Mouse (Mus musculus) thymus, postnatal 14 days (tissue): ENCODE results near the gene Hist2h4.
A peak's percentile ranks its signal among the peaks of the same experiment; 100 is the strongest.

Experiments
- DNase-seq: peaks from one replicate; pipeline ENCODE4 v3.0.0; 2021

Hist2h4 gene

GRCm38 (mm10) chr3:96245003-96245886, 17.9 kb downstream of the Hist2h4 start, which contains the start of gene Hist2h2aa1:
Hist2h2aa1 (plus strand) TSS chr3:96245497.
- DNase-seq: peak; percentile 86

DNA sequence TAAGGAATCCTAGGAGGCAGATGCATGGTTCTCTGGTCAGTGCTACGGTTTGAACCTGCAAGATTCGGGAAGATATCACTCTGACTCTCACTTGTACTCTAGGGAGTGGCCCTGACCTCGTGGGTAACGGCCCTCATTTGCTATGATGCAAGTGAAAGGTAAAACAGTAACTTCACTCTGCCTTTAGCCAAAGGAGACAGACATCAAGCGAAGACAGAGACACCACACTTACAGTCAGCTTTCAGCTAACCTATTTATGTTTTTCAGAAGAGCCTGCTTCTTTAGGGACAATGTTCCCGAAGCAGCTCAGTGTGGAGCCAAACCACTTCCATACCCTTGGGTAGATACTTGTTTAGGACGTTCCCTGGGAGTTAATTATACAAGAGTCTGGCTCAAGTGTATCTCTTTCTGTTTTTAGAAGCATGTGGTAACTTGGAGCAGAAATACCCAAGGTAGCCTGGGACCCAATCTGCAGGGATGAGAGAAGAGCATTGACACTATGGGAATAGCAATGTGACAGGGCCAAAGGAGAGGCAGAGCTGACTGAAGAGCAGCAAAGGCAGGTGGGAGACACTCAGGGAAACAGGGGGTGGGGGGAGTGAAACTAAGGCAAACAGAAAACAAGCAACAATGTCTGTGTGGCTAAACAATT, 19.1 kb downstream of the Hist2h4 start:
- DNase-seq: peak; percentile 47

DNA sequence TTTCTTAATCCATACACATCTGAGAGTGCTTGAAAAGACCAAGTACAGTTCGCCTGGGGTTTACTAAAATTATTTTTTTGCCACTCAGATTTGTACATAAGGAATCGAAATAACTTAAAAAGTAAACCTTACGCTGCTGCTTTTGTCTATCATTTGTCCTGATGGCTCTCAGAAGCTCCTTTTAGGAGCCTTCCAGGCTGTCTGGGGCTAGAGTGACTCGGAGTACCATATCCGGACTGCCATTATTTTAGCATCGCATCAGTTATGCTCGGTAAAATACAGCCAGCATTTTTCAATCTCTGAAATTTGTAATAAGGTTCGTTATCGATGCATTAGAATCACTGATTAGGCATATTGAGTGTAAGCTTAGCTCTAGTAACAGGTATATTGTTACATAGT, 22.3 kb downstream of the Hist2h4 start:
- DNase-seq: no peak

DNA sequence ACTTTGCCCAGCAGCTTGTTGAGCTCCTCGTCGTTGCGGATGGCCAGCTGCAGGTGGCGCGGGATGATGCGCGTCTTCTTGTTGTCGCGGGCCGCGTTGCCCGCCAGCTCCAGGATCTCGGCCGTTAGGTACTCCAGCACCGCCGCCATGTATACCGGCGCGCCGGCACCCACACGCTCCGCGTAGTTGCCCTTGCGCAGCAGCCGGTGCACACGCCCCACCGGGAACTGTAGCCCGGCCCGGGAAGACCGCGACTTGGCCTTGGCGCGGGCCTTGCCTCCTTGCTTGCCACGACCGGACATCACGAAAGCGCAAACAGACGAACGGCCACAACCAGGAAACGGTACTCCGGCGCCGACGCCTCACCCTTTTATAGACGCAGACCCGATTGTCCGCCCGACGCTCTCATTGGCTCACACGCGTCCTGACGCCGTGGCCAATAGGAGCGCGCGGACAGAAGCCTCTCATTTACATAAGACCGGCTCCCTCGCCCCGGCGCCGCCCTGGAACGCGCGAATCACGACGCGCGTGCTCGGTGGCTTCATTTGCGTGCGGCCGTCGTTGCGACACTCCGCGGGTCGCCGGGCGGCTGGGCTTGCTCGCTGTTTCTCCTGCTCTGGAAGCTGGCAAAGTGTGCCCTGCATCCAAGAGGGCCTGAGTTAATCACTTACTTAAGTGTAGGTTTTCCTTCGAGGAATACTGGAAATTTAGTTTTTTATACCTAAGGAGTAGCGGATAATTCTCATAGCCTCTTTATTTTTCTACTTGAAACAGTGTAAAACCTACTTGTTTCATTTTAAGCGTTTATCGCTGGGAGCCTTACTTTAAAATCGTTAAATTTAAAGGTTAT, 22.9 kb downstream of the Hist2h4 start, which contains the start of gene Hist2h2aa2:
Gene Hist2h2aa2, minus strand, starts transcription at position 328 of the 850 bp plus-strand sequence.
- peak; percentile 95 for DNase-seq

DNA sequence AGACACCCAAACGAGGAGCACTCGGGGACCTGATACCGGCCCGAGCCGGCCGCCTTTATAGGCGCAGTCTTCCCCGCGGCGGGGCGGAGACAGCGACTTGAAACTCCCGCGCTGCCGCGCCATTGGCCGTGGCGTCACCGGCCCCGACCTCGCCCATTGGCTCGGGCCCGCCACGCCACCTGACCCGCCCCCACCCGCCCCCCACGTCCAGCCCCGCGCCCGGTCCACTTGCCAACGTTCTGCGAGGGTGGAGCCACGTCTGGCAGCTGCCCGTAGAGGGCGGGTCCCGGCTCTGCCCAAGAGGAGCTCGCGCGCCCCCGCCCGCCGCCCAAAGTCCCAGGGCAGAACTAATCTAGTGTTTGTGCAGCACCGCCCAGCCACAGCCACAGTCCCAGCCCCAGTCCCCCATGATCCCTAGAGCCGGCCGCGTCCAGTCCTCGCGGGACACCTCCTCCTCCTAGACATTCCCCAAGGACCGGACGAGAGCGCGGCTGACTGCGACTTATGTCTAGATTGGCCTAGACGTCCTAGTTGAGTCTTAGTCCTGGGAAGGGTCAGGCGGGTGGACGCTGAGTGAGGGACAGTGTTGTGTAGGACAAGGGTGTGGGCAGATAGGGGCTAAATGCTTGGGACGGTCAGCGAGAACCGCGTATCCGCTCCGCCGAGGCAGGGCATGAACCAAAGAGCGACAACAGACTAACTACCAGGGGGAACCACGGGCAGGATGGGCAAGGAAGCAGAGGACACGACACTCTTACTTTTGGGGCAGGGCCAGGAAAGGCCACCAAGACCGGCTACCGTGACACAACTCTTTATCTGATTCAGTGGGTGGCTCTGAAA, 23.9 kb downstream of the Hist2h4 start, which contains the start of gene Hist2h3c2:
Gene Hist2h3c2, minus strand, starts transcription at position 174 of the 840 bp plus-strand sequence.
- peak; percentile 53 for DNase-seq

- DNase-seq: no peak
Measured at GRCm38 (mm10) chr3:96237904-96238511, 25.1 kb downstream of the Hist2h4 start.

DNA sequence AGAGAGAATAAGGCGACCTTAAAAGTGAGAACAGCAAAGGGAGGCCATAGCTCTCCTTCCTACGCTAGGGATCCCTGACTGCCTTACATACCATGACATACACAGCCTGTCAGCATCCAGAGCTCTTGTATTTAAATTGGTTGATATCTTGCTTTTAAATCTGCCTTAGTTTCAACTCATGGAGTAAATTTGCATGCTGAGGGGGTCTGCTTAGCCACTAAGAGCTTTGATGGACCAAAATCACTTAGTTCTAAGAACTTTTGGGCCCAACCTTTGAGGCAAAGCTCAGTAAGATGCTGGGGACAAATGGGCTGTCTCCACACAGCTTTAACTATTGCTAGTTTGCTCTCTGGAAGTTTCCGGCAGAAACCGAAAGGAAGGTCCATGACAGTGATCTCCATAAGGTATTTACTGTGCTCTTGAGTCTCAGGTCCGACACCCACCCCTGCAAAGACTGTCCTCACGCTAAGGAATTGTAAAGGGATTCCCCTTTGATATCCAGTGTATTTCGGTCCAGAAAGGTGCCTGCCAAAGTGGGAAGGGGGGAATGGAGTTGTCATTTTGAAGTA, 25.7 kb downstream of the Hist2h4 start:
- no peak for DNase-seq

GRCm38 (mm10) chr3:96236834-96237334, 26.2 kb downstream of the Hist2h4 start:
- no peak for DNase-seq

- no peak for DNase-seq
Measured at GRCm38 (mm10) chr3:96235836-96236235, 27.3 kb downstream of the Hist2h4 start.

GRCm38 (mm10) chr3:96234914-96235313, 28.2 kb downstream of the Hist2h4 start:
- peak; percentile 50 for DNase-seq

- no peak for DNase-seq
Measured at GRCm38 (mm10) chr3:96231758-96232120, 31.4 kb downstream of the Hist2h4 start.

DNA sequence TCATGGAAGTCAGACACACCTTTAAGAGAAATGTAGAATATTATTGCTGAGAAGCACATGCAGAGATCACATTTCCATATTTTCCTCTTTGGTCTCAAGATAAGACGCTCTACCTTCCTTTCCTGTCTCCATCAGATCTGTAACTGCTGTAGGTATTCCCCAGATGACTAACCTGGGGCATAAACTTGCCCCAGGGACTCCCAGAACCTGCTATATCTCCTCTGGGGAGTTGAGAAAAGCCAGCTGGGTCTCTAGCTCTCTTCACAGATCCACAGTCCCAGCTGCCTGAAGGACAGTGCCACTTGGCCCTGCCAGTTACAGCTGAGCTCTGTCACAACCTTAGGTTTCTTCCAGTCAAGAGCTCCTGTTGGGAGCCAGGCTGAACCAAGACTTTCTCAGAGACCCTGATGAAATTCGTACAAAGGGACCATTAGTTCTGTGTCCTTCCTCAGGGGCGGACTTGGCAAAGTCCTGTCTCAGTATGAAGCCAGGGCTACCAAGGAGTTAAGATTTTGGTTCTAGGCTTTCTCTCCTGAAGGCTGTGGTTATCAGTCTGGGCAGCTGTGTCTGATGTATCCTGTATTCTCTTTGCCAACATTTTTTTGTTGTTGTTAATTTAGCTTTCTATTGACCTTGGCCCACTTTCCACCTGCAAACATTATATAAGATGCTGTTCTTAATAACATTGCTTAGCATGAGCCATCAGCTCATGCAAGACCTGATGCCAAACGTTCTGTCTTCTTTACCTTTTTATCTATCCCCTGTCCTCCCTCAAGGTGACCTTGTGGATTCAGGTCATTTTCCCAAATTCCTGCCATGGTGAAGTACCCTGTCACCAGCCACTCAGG, 32.0 kb downstream of the Hist2h4 start:
- no peak for DNase-seq

- no peak for DNase-seq
Measured at GRCm38 (mm10) chr3:96230404-96230803, 32.7 kb downstream of the Hist2h4 start.

GRCm38 (mm10) chr3:96228828-96229227, 34.3 kb downstream of the Hist2h4 start:
- DNase-seq: no peak

DNA sequence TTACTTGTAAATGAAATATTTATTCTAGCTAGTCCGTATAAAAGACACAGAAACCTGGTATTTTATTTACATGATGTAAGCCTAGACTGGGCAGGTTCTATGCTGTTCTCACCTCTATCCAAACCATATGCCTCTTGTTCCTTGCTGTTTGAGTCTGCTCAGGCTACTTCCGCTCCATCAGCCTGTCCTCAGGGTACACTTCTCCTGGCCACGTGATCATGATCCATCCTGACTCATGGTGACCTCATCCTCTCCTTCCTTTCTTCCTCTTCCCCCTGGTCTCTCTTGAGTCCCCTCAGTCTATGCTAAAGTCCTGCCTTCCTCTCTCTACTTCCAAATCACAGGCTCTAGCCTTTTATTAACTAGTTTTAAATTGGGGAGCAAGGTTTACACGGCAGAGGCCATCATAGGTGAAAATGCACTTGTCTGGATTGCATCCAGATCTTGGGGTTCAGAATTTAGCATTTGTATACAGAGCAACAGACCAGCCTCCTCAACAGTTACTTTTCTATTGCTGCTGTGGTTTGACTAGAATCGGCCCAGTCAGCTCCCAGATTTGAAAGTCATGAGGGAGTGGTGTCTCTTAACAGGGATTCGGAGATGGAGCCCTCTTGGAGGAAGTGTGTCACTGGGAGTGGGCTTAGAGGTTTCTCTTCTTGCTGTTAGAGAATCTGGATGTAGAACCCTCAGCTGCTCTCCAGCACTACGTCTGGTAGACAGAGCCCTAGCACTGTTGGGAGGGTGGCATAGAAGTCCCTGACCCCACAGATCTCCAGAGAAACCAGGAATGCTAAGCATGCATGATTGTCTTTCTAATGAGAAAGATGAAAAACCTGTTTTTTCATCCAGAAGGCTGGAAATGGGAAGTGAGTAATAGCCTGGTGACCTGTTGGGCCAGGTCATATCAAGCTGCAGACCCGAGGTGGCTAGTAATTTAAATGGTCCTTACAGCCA, 36.1 kb downstream of the Hist2h4 start:
- no peak for DNase-seq

- DNase-seq: no peak
Measured at GRCm38 (mm10) chr3:96225421-96225820, 37.7 kb downstream of the Hist2h4 start.

- no peak for DNase-seq
Measured at GRCm38 (mm10) chr3:96222774-96223173, 40.3 kb downstream of the Hist2h4 start.

DNA sequence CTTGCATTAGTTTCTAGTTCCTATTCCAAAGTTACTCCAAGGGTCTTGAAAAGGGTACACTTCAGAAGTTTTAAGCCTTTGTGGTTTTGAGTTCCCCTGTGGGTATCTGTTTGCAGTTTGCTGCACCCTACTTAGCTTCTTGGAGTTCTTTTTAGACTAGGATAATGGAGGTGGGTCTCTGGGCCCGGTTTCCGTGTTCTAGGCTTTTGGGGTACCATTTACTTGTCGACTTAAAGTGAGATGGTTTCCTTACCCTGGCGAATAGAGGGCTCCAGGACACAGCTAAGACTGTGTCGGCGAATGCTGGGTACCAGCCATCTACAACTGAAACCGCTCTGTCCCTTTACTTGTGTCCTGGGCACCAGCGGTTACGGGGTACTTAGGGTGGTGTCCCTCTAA, 41.5 kb downstream of the Hist2h4 start:
- DNase-seq: peak; percentile 46
